Mouse (Mus musculus) T-helper 17 cell (primary cell): ENCODE data around the gene Nepn.
"Not testable (repeated sequence)": the region's sequence is repeated elsewhere in the genome, so short reads cannot be mapped to it uniquely, and the experiment has no call there.

Source experiments
- in situ Hi-C, 2 experiments: fragments of 300-600 bp; cut with MboI, MseI; formaldehyde crosslinking; loops; 1 replicate in 1 of 2; 2 replicates in 1 of 2; pipeline ENCODE4 v1.15.1; 2025; ENCODE audit warnings: high pct_unique_total_duplicates in 2 of 2

Nepn gene

GRCm38 (mm10) chr10:52388922-52389430 is at the start of gene Nepn:
Gene Nepn, plus strand, starts transcription at chr10:52388972.
- in situ Hi-C loops: loop anchor here (5.0 to 25.0 kb wide), 3 partner anchors 157 to 1477 kb away; partner anchors contain the start of gene Dcbld1 (in 1 of the 2)

- in situ Hi-C loops: not testable (repeated sequence)
Measured at GRCm38 (mm10) chr10:52343324-52343723, 45.4 kb upstream of the Nepn start.

- in situ Hi-C loops: no loop called here
Measured at GRCm38 (mm10) chr10:52353184-52353583, 35.6 kb upstream of the Nepn start.

- in situ Hi-C loops: no loop called here
Measured at GRCm38 (mm10) chr10:52358467-52358866, 30.3 kb upstream of the Nepn start, which contains the start of gene Gm26741. Gene Gm26741, plus strand, starts transcription at chr10:52358767.

- in situ Hi-C loops: no loop called here
Measured at GRCm38 (mm10) chr10:52360241-52360735, 28.5 kb upstream of the Nepn start.

- in situ Hi-C loops: no loop called here
Measured at GRCm38 (mm10) chr10:52360862-52361609, 27.7 kb upstream of the Nepn start.

- in situ Hi-C loops: no loop called here
Measured at GRCm38 (mm10) chr10:52368376-52368775, 20.4 kb upstream of the Nepn start.

- in situ Hi-C loops: loop anchor here in 1 of 2 experiments (10.0 kb wide), 1 partner anchor 159 kb away; no protein-coding TSS in a partner anchor
Measured at GRCm38 (mm10) chr10:52373834-52374233, 14.9 kb upstream of the Nepn start.

GRCm38 (mm10) chr10:52374651-52375050 is 14.1 kb upstream of the Nepn start:
- in situ Hi-C loops: loop anchor here in 1 of 2 experiments (10.0 to 25.0 kb wide), 2 partner anchors 160 to 1462 kb away; no protein-coding TSS in a partner anchor

- in situ Hi-C loops: loop anchor here in 1 of 2 experiments (10.0 to 25.0 kb wide), 2 partner anchors 162 to 1464 kb away; no protein-coding TSS in a partner anchor
Measured at GRCm38 (mm10) chr10:52376422-52376821, 12.3 kb upstream of the Nepn start.

- in situ Hi-C loops: loop anchor here in 1 of 2 experiments (10.0 to 25.0 kb wide), 2 partner anchors 163 to 1466 kb away; no protein-coding TSS in a partner anchor
Measured at GRCm38 (mm10) chr10:52377813-52378212, 11.0 kb upstream of the Nepn start.

- in situ Hi-C loops: loop anchor here (5.0 to 25.0 kb wide), 2 partner anchors 36 to 1469 kb away; partner anchors contain the start of gene Nus1 (in 1 of the 2)
Measured at GRCm38 (mm10) chr10:52381321-52381801, 7.4 kb upstream of the Nepn start.

- in situ Hi-C loops: loop anchor here (5.0 to 25.0 kb wide), 2 partner anchors 35 to 1470 kb away; partner anchors contain the start of gene Nus1 (in 1 of the 2)
Measured at GRCm38 (mm10) chr10:52381845-52382591, 6.8 kb upstream of the Nepn start, which contains the start of gene Gopc. Gene Gopc, minus strand, starts transcription at chr10:52382124.

GRCm38 (mm10) chr10:52383022-52383421 is 5.8 kb upstream of the Nepn start:
- in situ Hi-C loops: loop anchor here (5.0 to 25.0 kb wide), 2 partner anchors 34 to 1471 kb away; partner anchors contain the start of gene Nus1 (in 1 of the 2)

GRCm38 (mm10) chr10:52383522-52383921 is 5.2 kb upstream of the Nepn start:
- in situ Hi-C loops: loop anchor here (5.0 to 25.0 kb wide), 2 partner anchors 34 to 1471 kb away; partner anchors contain the start of gene Nus1 (in 1 of the 2)

GRCm38 (mm10) chr10:52384823-52385610 is 3.8 kb upstream of the Nepn start:
- in situ Hi-C loops: loop anchor here (5.0 to 25.0 kb wide), 4 partner anchors 32 to 1473 kb away; partner anchors contain the start of genes Dcbld1 (in 1 of the 2) and Nus1 (in 1 of the 2)

GRCm38 (mm10) chr10:52387192-52387591 is 1.6 kb upstream of the Nepn start:
- in situ Hi-C loops: loop anchor here (5.0 to 25.0 kb wide), 3 partner anchors 155 to 1475 kb away; partner anchors contain the start of gene Dcbld1 (in 1 of the 2)

GRCm38 (mm10) chr10:52389438-52389837 is 666 bp downstream of the Nepn start:
- in situ Hi-C loops: loop anchor here (5.0 to 25.0 kb wide), 3 partner anchors 157 to 1477 kb away; partner anchors contain the start of gene Dcbld1 (in 1 of the 2)

GRCm38 (mm10) chr10:52391208-52391607 is 2.4 kb downstream of the Nepn start:
- in situ Hi-C loops: loop anchor here in 1 of 2 experiments (25.0 kb wide), 1 partner anchor 1479 kb away; no protein-coding TSS in a partner anchor

GRCm38 (mm10) chr10:52396647-52397046 is 7.9 kb downstream of the Nepn start:
- in situ Hi-C loops: loop anchor here in 1 of 2 experiments (25.0 kb wide), 1 partner anchor 1484 kb away; no protein-coding TSS in a partner anchor
